Mouse (Mus musculus) embryonic facial prominence, embryonic 11.5 days (tissue): Measurements from ENCODE around the gene Cry1. TPM values are rescaled to one million over a fixed set of nuclear protein-coding genes. Genes with fewer than 3 reads are reported as not detected.

Experiments used
- ATAC-seq: fragments of 200-750 bp; cut with Nextera tagmentation; replicated peaks from 2 replicates; pipeline ENCODE4 v1.8.0; 2017; ENCODE audit warnings: low read depth; ENCODE audit not compliant: insufficient number of reproducible peaks, low FRiP score, low TSS enrichment
- DNase-seq: peaks from one replicate; pipeline ENCODE4 v3.0.0-alpha.2; 2015; ENCODE audit warnings: low spot score
- H3K27ac ChIP-seq: fragments of 300-500 bp; sonication (generic); replicated peaks from 2 replicates; pipeline ENCODE4 v1.5.1; 2014; ENCODE audit warnings: mild to moderate bottlenecking, low read depth, low read length, control low read depth
- H3K27me3 ChIP-seq: fragments of 300-500 bp; sonication (generic); 2 replicates; pipeline ENCODE4 v1.6.1; 2014; ENCODE audit warnings: mild to moderate bottlenecking, low read length, moderate library complexity, mixed read lengths; ENCODE audit not compliant: control insufficient read depth, insufficient read depth
- H3K36me3 ChIP-seq: fragments of 300-500 bp; sonication (generic); replicated peaks from 2 replicates; pipeline ENCODE4 v1.6.1; 2014; ENCODE audit warnings: low read depth, mild to moderate bottlenecking, low read length, moderate library complexity, mixed read lengths; ENCODE audit not compliant: control insufficient read depth, insufficient read depth
- H3K4me1 ChIP-seq: fragments of 300-500 bp; sonication (generic); 2 replicates; pipeline ENCODE4 v1.6.1; 2014; ENCODE audit warnings: low read length, mixed read lengths; ENCODE audit not compliant: control insufficient read depth, insufficient read depth
- H3K4me2 ChIP-seq: fragments of 300-500 bp; sonication (generic); 2 replicates; pipeline ENCODE4 v1.6.1; 2014; ENCODE audit warnings: low read depth, mild to moderate bottlenecking, control low read depth, low read length, moderate library complexity
- H3K4me3 ChIP-seq: fragments of 300-500 bp; sonication (generic); 2 replicates; pipeline ENCODE4 v1.5.1; 2014; ENCODE audit warnings: low read depth, low read length, control low read depth
- H3K9ac ChIP-seq: fragments of 300-500 bp; sonication (generic); replicated peaks from 2 replicates; pipeline ENCODE4 v1.6.1; 2014; ENCODE audit warnings: mild to moderate bottlenecking, control low read depth, low read length
- H3K9me3 ChIP-seq: fragments of 300-500 bp; sonication (generic); replicated peaks from 2 replicates; pipeline ENCODE4 v1.6.1; 2016; ENCODE audit warnings: mild to moderate bottlenecking, low read length, inconsistent platforms, mixed read lengths; ENCODE audit not compliant: control insufficient read depth
- WGBS: fragments of 180-500 bp; shearing (Covaris S2); extraction: QIAGEN DNeasy Blood & Tissue Kit; methylation state at CpG from one replicate; pipeline ENCODE4 v1.1.7; 2014; 5-methylcytosine and 5-hydroxymethylcytosine counted together
- polyA plus RNA-seq: library from polyadenylated mRNA; unstranded; fragments of >200 nt; fragmentation: Nextera tagmentation; extraction: Ambion mirVana; gene quantifications from 2 replicates; pipeline ENCODE4 v1.2.1, GENCODE M21; 2014

The Cry1 gene
- polyA plus RNA-seq, 1 experiment from 2014 or later, result 34.0 TPM

- Histone ChIP-seq H3K9ac (peak overlapping the region; percentile 43), H3K36me3 (no peaks in the 10 kb centered on the region), H3K4me3 (peak overlapping the region; percentile 83), H3K27ac (no peak overlapping the region), H3K4me2 (peak overlapping the region; percentile 99), H3K9me3 (no peaks in the 10 kb centered on the region), H3K4me1 (no peaks in the 10 kb centered on the region), H3K27me3 (no peaks in the 10 kb centered on the region)
- 2% methylated on average over 11 of the region's 11 CpGs for WGBS
- no peak for ATAC-seq
- peak; percentile 91 for DNase-seq
Observed at GRCm38 (mm10) chr10:85183619-85184018, 1.2 kb downstream of the Cry1 start.

- ATAC-seq (no peak), DNase-seq (no peak)
- H3K9me3 ChIP-seq, result no peaks in the 10 kb centered on the region
- peak overlapping the region; percentile 83; the same call in 1 of the 2 replicates for H3K4me3 ChIP-seq
- no peak overlapping the region for H3K27ac ChIP-seq
- H3K4me2 ChIP-seq, result peak overlapping the region; percentile 99
- H3K36me3 ChIP-seq, result no peaks in the 10 kb centered on the region
- WGBS, result 92% methylated on average over 10 of the region's 10 CpGs
- H3K27me3 ChIP-seq, result no peaks in the 10 kb centered on the region
- H3K4me1 ChIP-seq, result no peaks in the 10 kb centered on the region
- H3K9ac ChIP-seq, result no peak overlapping the region
Observed at GRCm38 (mm10) chr10:85182766-85183165, 2.1 kb downstream of the Cry1 start.

GRCm38 (mm10) chr10:85176640-85177039 lies 8.2 kb downstream of the Cry1 start:
- Histone ChIP-seq H3K27me3 (no peaks in the 10 kb centered on the region), H3K4me3 (no peak overlapping the region), H3K27ac (no peak overlapping the region), H3K4me1 (no peaks in the 10 kb centered on the region), H3K4me2 (no peak overlapping the region), H3K9ac (no peak overlapping the region), H3K36me3 (no peaks in the 10 kb centered on the region), H3K9me3 (no peaks in the 10 kb centered on the region)
- no peak for ATAC-seq
- 77% methylated on average over 2 of the region's 2 CpGs for WGBS
- no peak for DNase-seq

GRCm38 (mm10) chr10:85165306-85165705 lies 19.6 kb downstream of the Cry1 start:
- Histone ChIP-seq H3K9ac (no peak overlapping the region), H3K27ac (no peak overlapping the region), H3K36me3 (no peaks in the 10 kb centered on the region), H3K27me3 (no peaks in the 10 kb centered on the region), H3K4me1 (no peaks in the 10 kb centered on the region), H3K4me2 (no peak overlapping the region), H3K4me3 (no peak overlapping the region), H3K9me3 (no peaks in the 10 kb centered on the region)
- no peak for ATAC-seq
- DNase-seq, result no peak
- 85% methylated on average over 5 of the region's 5 CpGs for WGBS

- no peak overlapping the region for H3K27ac ChIP-seq
- H3K27me3 ChIP-seq, result no peaks in the 10 kb centered on the region
- 96% methylated on average over 13 of the region's 13 CpGs for WGBS
- no peak for DNase-seq
- H3K36me3 ChIP-seq, result no peaks in the 10 kb centered on the region
- ATAC-seq, result no peak
- no peaks in the 10 kb centered on the region for H3K4me1 ChIP-seq
- H3K4me2 ChIP-seq, result no peak overlapping the region
- H3K9me3 ChIP-seq, result no peaks in the 10 kb centered on the region
- no peak overlapping the region for H3K9ac ChIP-seq
- no peak overlapping the region for H3K4me3 ChIP-seq
Observed at GRCm38 (mm10) chr10:85164791-85165190, 20.1 kb downstream of the Cry1 start.

- 86% methylated on average over 5 of the region's 5 CpGs for WGBS
- ATAC-seq, result no peak
- H3K27me3 ChIP-seq, result no peaks in the 10 kb centered on the region
Observed at GRCm38 (mm10) chr10:85161745-85162351, 23.0 kb downstream of the Cry1 start.

GRCm38 (mm10) chr10:85159989-85160619 lies 24.8 kb downstream of the Cry1 start:
- no peaks in the 10 kb centered on the region for H3K27me3 ChIP-seq
- 86% methylated on average over 1 of the region's 1 CpGs for WGBS
- no peak overlapping the region for H3K9ac ChIP-seq
- H3K36me3 ChIP-seq, result no peaks in the 10 kb centered on the region
- H3K4me1 ChIP-seq, result no peaks in the 10 kb centered on the region
- no peak overlapping the region for H3K27ac ChIP-seq
- ATAC-seq (no peak), DNase-seq (no peak)
- H3K4me3 ChIP-seq, result no peak overlapping the region
- H3K9me3 ChIP-seq, result no peaks in the 10 kb centered on the region
- no peak overlapping the region for H3K4me2 ChIP-seq

More at GRCm38 (mm10) chr10:85161745-85162351, 23.0 kb downstream of the Cry1 start:
- H3K27ac ChIP-seq, result no peak overlapping the region
- no peaks in the 10 kb centered on the region for H3K9me3 ChIP-seq
- H3K9ac ChIP-seq, result no peak overlapping the region
- H3K4me1 ChIP-seq, result no peaks in the 10 kb centered on the region
- H3K4me2 ChIP-seq, result no peak overlapping the region
- H3K36me3 ChIP-seq, result no peaks in the 10 kb centered on the region
- no peak overlapping the region for H3K4me3 ChIP-seq
- DNase-seq, result no peak

- no peak overlapping the region for H3K9ac ChIP-seq
- H3K9me3 ChIP-seq, result no peaks in the 10 kb centered on the region
- H3K4me3 ChIP-seq, result no peak overlapping the region
- no peak overlapping the region for H3K27ac ChIP-seq
- no peaks in the 10 kb centered on the region for H3K36me3 ChIP-seq
- no peaks in the 10 kb centered on the region for H3K27me3 ChIP-seq
- H3K4me2 ChIP-seq, result no peak overlapping the region
- H3K4me1 ChIP-seq, result no peaks in the 10 kb centered on the region
- 89% methylated on average over 7 of the region's 7 CpGs for WGBS
- no peak for DNase-seq
- ATAC-seq, result no peak
Observed at GRCm38 (mm10) chr10:85157451-85157850, 27.4 kb downstream of the Cry1 start.
